Mouse (Mus musculus): Measurements from ENCODE around the gene Ccr9. TPM values are rescaled to one million over a fixed set of nuclear protein-coding genes. Genes with fewer than 3 reads are reported as not detected.
A peak's percentile ranks its signal among the peaks of the same experiment; 100 is the strongest.

The Ccr9 gene
- polyA plus RNA-seq (2014; fragmentation: Nextera tagmentation; extraction: Ambion mirVana) = 0.03 and 0.10 TPM in 2 replicates

GRCm38 (mm10) chr9:123678327-123679105 lies at the start of gene Ccr9, which contains the start of gene Slc6a20a:
Ccr9 (plus strand) TSS chr9:123678439.
Slc6a20a (minus strand) TSS chr9:123678885.
- peaks cover 4% of the 10 kb centered on the region; the same call in 1 of the 2 replicates for H3K4me1 ChIP-seq (ENCODE audit: control insufficient read depth, insufficient read depth, low read length)
- no peaks in the 10 kb centered on the region for H3K9me3 ChIP-seq (ENCODE audit: control insufficient read depth, low read length)
- WGBS = 1% methylated on average over 73 of the region's 73 CpGs
- ATAC-seq (ENCODE audit: insufficient number of reproducible peaks, low FRiP score, low TSS enrichment, low read depth) (peak; percentile 59; the same call in 1 of the 2 replicates), DNase-seq (ENCODE audit: low spot score) (peak; percentile 55)
- peak within 1 kb of the TSS; percentile 67 for H3K4me2 ChIP-seq (ENCODE audit: low read depth, severe bottlenecking)
- H3K27me3 ChIP-seq (ENCODE audit: control insufficient read depth, insufficient read depth, low read length) = peaks cover 27% of the 10 kb centered on the region
- no peak within 1 kb of the TSS for H3K9ac ChIP-seq (ENCODE audit: low read length)
- peak within 1 kb of the TSS; percentile 28 for H3K4me3 ChIP-seq (ENCODE audit: low read depth, low read length)
- H3K27ac ChIP-seq (replicated peaks; ENCODE audit: low read depth, low read length) = no peak within 1 kb of the TSS
- H3K36me3 ChIP-seq (ENCODE audit: control insufficient read depth, insufficient read depth, low read length) = no peaks in the 10 kb centered on the region

- no peaks in the 10 kb centered on the region for H3K4me1 ChIP-seq (ENCODE audit: control insufficient read depth, insufficient read depth, low read length)
- H3K27me3 ChIP-seq (ENCODE audit: control insufficient read depth, insufficient read depth, low read length) = no peaks in the 10 kb centered on the region
- DNase-seq (ENCODE audit: low spot score) (no peak), ATAC-seq (ENCODE audit: insufficient number of reproducible peaks, low FRiP score, low TSS enrichment, low read depth) (no peak)
- H3K36me3 ChIP-seq (ENCODE audit: control insufficient read depth, insufficient read depth, low read length) = no peaks in the 10 kb centered on the region
- no peak overlapping the region for H3K4me3 ChIP-seq (ENCODE audit: low read depth, low read length)
- no peak overlapping the region for H3K9ac ChIP-seq (ENCODE audit: low read length)
- H3K9me3 ChIP-seq (ENCODE audit: control insufficient read depth, low read length) = no peaks in the 10 kb centered on the region
- H3K4me2 ChIP-seq (ENCODE audit: low read depth, severe bottlenecking) = no peak overlapping the region
- 86% methylated on average over 3 of the region's 3 CpGs for WGBS
- no peak overlapping the region for H3K27ac ChIP-seq (replicated peaks; ENCODE audit: low read depth, low read length)
Measured at GRCm38 (mm10) chr9:123631666-123632065, 46.6 kb upstream of the Ccr9 start.

- Histone ChIP-seq H3K27me3 (ENCODE audit: control insufficient read depth, insufficient read depth, low read length) (no peaks in the 10 kb centered on the region), H3K4me1 (ENCODE audit: control insufficient read depth, insufficient read depth, low read length) (no peaks in the 10 kb centered on the region), H3K4me2 (ENCODE audit: low read depth, severe bottlenecking) (no peak within 1 kb of the TSS), H3K4me3 (ENCODE audit: low read depth, low read length) (no peak within 1 kb of the TSS), H3K27ac (replicated peaks; ENCODE audit: low read depth, low read length) (no peak within 1 kb of the TSS), H3K9ac (ENCODE audit: low read length) (no peak within 1 kb of the TSS), H3K9me3 (ENCODE audit: control insufficient read depth, low read length) (no peaks in the 10 kb centered on the region), H3K36me3 (ENCODE audit: control insufficient read depth, insufficient read depth, low read length) (no peaks in the 10 kb centered on the region)
- ATAC-seq (ENCODE audit: insufficient number of reproducible peaks, low FRiP score, low TSS enrichment, low read depth) (no peak), DNase-seq (ENCODE audit: low spot score) (no peak)
- WGBS = 81% methylated on average over 6 of the region's 6 CpGs
Measured at GRCm38 (mm10) chr9:123632281-123632680, 46.0 kb upstream of the Ccr9 start, which contains the start of gene Slc6a20b. Slc6a20b (minus strand) TSS chr9:123632565.

GRCm38 (mm10) chr9:123632993-123633392 lies 45.2 kb upstream of the Ccr9 start:
- H3K27ac ChIP-seq (replicated peaks; ENCODE audit: low read depth, low read length) = no peak overlapping the region
- no peaks in the 10 kb centered on the region for H3K27me3 ChIP-seq (ENCODE audit: control insufficient read depth, insufficient read depth, low read length)
- 88% methylated on average over 3 of the region's 3 CpGs for WGBS

GRCm38 (mm10) chr9:123636771-123637170 lies 41.5 kb upstream of the Ccr9 start:
- Histone ChIP-seq H3K27me3 (ENCODE audit: control insufficient read depth, insufficient read depth, low read length) (no peaks in the 10 kb centered on the region), H3K4me2 (ENCODE audit: low read depth, severe bottlenecking) (no peak overlapping the region), H3K4me3 (ENCODE audit: low read depth, low read length) (no peak overlapping the region), H3K36me3 (ENCODE audit: control insufficient read depth, insufficient read depth, low read length) (no peaks in the 10 kb centered on the region), H3K27ac (replicated peaks; ENCODE audit: low read depth, low read length) (no peak overlapping the region), H3K9ac (ENCODE audit: low read length) (no peak overlapping the region), H3K9me3 (ENCODE audit: control insufficient read depth, low read length) (no peaks in the 10 kb centered on the region), H3K4me1 (ENCODE audit: control insufficient read depth, insufficient read depth, low read length) (no peaks in the 10 kb centered on the region)
- WGBS = 70% methylated on average over 5 of the region's 5 CpGs
- ATAC-seq (ENCODE audit: insufficient number of reproducible peaks, low FRiP score, low TSS enrichment, low read depth) (no peak), DNase-seq (ENCODE audit: low spot score) (no peak)

More at GRCm38 (mm10) chr9:123632993-123633392, 45.2 kb upstream of the Ccr9 start:
- Histone ChIP-seq H3K4me2 (ENCODE audit: low read depth, severe bottlenecking) (no peak overlapping the region), H3K9me3 (ENCODE audit: control insufficient read depth, low read length) (no peaks in the 10 kb centered on the region), H3K36me3 (ENCODE audit: control insufficient read depth, insufficient read depth, low read length) (no peaks in the 10 kb centered on the region), H3K9ac (ENCODE audit: low read length) (no peak overlapping the region), H3K4me3 (ENCODE audit: low read depth, low read length) (no peak overlapping the region), H3K4me1 (ENCODE audit: control insufficient read depth, insufficient read depth, low read length) (no peaks in the 10 kb centered on the region)
- ATAC-seq (ENCODE audit: insufficient number of reproducible peaks, low FRiP score, low TSS enrichment, low read depth) (no peak), DNase-seq (ENCODE audit: low spot score) (no peak)

- DNase-seq (ENCODE audit: low spot score) (no peak), ATAC-seq (ENCODE audit: insufficient number of reproducible peaks, low FRiP score, low TSS enrichment, low read depth) (no peak)
- Histone ChIP-seq H3K4me1 (ENCODE audit: control insufficient read depth, insufficient read depth, low read length) (no peaks in the 10 kb centered on the region), H3K27ac (replicated peaks; ENCODE audit: low read depth, low read length) (no peak overlapping the region), H3K4me2 (ENCODE audit: low read depth, severe bottlenecking) (no peak overlapping the region), H3K9me3 (ENCODE audit: control insufficient read depth, low read length) (no peaks in the 10 kb centered on the region), H3K4me3 (ENCODE audit: low read depth, low read length) (no peak overlapping the region), H3K27me3 (ENCODE audit: control insufficient read depth, insufficient read depth, low read length) (no peaks in the 10 kb centered on the region), H3K9ac (ENCODE audit: low read length) (no peak overlapping the region), H3K36me3 (ENCODE audit: control insufficient read depth, insufficient read depth, low read length) (no peaks in the 10 kb centered on the region)
Measured at GRCm38 (mm10) chr9:123638231-123638630, 40.0 kb upstream of the Ccr9 start.

GRCm38 (mm10) chr9:123638668-123639089 lies 39.6 kb upstream of the Ccr9 start:
- no peaks in the 10 kb centered on the region for H3K27me3 ChIP-seq (ENCODE audit: control insufficient read depth, insufficient read depth, low read length)
- no peak overlapping the region for H3K4me3 ChIP-seq (ENCODE audit: low read depth, low read length)
- H3K27ac ChIP-seq (replicated peaks; ENCODE audit: low read depth, low read length) = no peak overlapping the region
- H3K4me1 ChIP-seq (ENCODE audit: control insufficient read depth, insufficient read depth, low read length) = no peaks in the 10 kb centered on the region
- H3K9ac ChIP-seq (ENCODE audit: low read length) = no peak overlapping the region
- H3K9me3 ChIP-seq (ENCODE audit: control insufficient read depth, low read length) = no peaks in the 10 kb centered on the region
- ATAC-seq (ENCODE audit: insufficient number of reproducible peaks, low FRiP score, low TSS enrichment, low read depth) = no peak
- WGBS = 81% methylated on average over 1 of the region's 1 CpGs
- H3K36me3 ChIP-seq (ENCODE audit: control insufficient read depth, insufficient read depth, low read length) = no peaks in the 10 kb centered on the region
- no peak overlapping the region for H3K4me2 ChIP-seq (ENCODE audit: low read depth, severe bottlenecking)
- peak; percentile 26 for DNase-seq (ENCODE audit: low spot score)

GRCm38 (mm10) chr9:123640106-123640505 lies 38.1 kb upstream of the Ccr9 start:
- Histone ChIP-seq H3K4me3 (ENCODE audit: low read depth, low read length) (no peak overlapping the region), H3K27ac (replicated peaks; ENCODE audit: low read depth, low read length) (no peak overlapping the region), H3K4me2 (ENCODE audit: low read depth, severe bottlenecking) (no peak overlapping the region), H3K9ac (ENCODE audit: low read length) (no peak overlapping the region), H3K9me3 (ENCODE audit: control insufficient read depth, low read length) (no peaks in the 10 kb centered on the region), H3K27me3 (ENCODE audit: control insufficient read depth, insufficient read depth, low read length) (no peaks in the 10 kb centered on the region), H3K4me1 (ENCODE audit: control insufficient read depth, insufficient read depth, low read length) (no peaks in the 10 kb centered on the region), H3K36me3 (ENCODE audit: control insufficient read depth, insufficient read depth, low read length) (no peaks in the 10 kb centered on the region)
- no peak for DNase-seq (ENCODE audit: low spot score)
- 82% methylated on average over 1 of the region's 1 CpGs for WGBS
- no peak for ATAC-seq (ENCODE audit: insufficient number of reproducible peaks, low FRiP score, low TSS enrichment, low read depth)

Measured in limb, embryonic 11.5 days (tissue).